Mouse (Mus musculus) brain, embryonic 18.5 days (tissue): Measurements from ENCODE around the gene Fsip2.
A peak's percentile ranks its signal among the peaks of the same experiment; 100 is the strongest.

Experiments
- DNase-seq: peaks from one replicate; pipeline ENCODE4 v3.0.0-alpha.2; 2012; ENCODE audit warnings: low read depth, low spot score

The Fsip2 gene

GRCm38 (mm10) chr2:82943472-82943871 is at the start of gene Fsip2:
Gene Fsip2, plus strand, starts transcription at chr2:82943634.
- DNase-seq = no peak

DNA sequence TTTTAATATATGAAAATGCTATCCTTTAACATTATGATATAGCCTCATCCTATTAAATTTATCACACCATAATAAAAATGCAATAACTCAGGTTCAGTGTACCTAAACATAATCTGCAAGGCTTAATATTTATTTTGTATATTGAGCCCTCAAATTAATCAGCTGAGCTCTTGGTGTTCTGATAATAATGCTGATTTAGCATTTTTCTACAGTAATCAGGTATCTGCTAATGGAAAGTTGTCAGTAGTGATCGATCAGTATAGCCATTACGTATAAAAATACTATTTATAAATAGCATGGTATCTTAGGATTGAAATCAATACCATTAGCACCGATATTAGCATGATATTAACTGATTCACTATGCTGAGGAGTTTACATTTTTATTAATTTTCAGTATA is 20.0 kb downstream of the Fsip2 start:
- no peak for DNase-seq

DNA sequence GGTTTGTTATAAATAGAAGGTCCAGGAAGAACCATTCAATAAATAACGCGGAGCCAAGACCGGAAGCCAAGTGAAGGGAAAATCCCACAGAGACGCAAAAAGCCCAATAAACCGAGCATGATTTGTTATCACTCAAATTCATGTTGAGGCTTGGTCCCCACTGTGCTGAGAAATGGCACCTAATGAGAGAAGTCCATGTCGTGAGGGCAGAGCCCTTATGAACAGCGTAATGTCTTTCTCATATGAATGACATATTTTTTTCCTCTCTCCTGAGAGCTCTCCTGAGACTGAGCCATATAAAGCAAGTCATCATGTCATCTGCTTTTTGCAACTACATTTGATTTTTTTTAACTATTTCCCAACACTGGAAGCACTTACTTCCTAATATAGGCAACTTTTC is 82.4 kb downstream of the Fsip2 start:
- no peak for DNase-seq

- DNase-seq = peak; percentile 49
Observed at GRCm38 (mm10) chr2:83052914-83053690, 109.7 kb downstream of the Fsip2 start.
